Mouse (Mus musculus) MEL (cell line): ENCODE results near the gene Pld4. TPM values are rescaled to one million over a fixed set of nuclear protein-coding genes. Genes with fewer than 3 reads are reported as not detected.

Experiments used
- DNase-seq: peaks from one replicate; pipeline ENCODE4 v3.0.0; 2011; ENCODE audit warnings: low read depth, low spot score
- H3K27ac ChIP-seq: 2 replicates; pipeline ENCODE4 v1.5.1; 2012; ENCODE audit warnings: low read depth, mild to moderate bottlenecking, control low read depth, low read length, moderate library complexity; ENCODE audit not compliant: control insufficient read depth
- H3K27me3 ChIP-seq, 2 experiments: fragments of 150-350 bp in 1 of 2; sonication (generic) in 1 of 2; 2 replicates each; pipeline ENCODE4 v1.6.1; 2012; ENCODE audit warnings: low read length in 2 of 2, mild to moderate bottlenecking in 2 of 2, improper control_type of control experiment in 1 of 2, moderate library complexity in 1 of 2; ENCODE audit not compliant: insufficient read depth in 2 of 2, control insufficient read depth in 1 of 2
- H3K36me3 ChIP-seq, 2 experiments: 2 replicates each; pipeline ENCODE4 v1.6.1; 2012 to 2014; ENCODE audit warnings: low read length in 2 of 2, improper control_type of control experiment in 1 of 2, inconsistent platforms in 1 of 2, mild to moderate bottlenecking in 1 of 2; ENCODE audit not compliant: insufficient read depth in 2 of 2, control insufficient read depth in 1 of 2
- H3K4me1 ChIP-seq, 2 experiments: fragments of 150-350 bp in 1 of 2; sonication (generic) in 1 of 2; 2 replicates each; pipeline ENCODE4 v1.6.1; 2012; ENCODE audit warnings: low read length in 2 of 2, improper control_type of control experiment in 1 of 2, mild to moderate bottlenecking in 1 of 2; ENCODE audit not compliant: insufficient read depth in 2 of 2, control insufficient read depth in 1 of 2
- H3K4me3 ChIP-seq, 2 experiments: fragments of 150-350 bp in 1 of 2; sonication (generic) in 1 of 2; 2 replicates each; pipeline ENCODE4 v1.5.1; 2012; ENCODE audit warnings: low read depth in 2 of 2, low read length in 2 of 2, mild to moderate bottlenecking in 2 of 2, moderate library complexity in 2 of 2, control low read depth in 1 of 2, improper control_type of control experiment in 1 of 2; ENCODE audit not compliant: control insufficient read depth in 1 of 2, insufficient read depth in 1 of 2
- H3K79me2 ChIP-seq: 2 replicates; pipeline ENCODE4 v1.6.1; 2012; ENCODE audit warnings: mild to moderate bottlenecking, low read length, moderate library complexity; ENCODE audit not compliant: control insufficient read depth, poor library complexity, insufficient read depth
- H3K9ac ChIP-seq: 2 replicates; pipeline ENCODE4 v1.6.1; 2012; ENCODE audit warnings: low read depth, mild to moderate bottlenecking, control low read depth, low read length, moderate library complexity; ENCODE audit not compliant: control insufficient read depth, poor library complexity, severe bottlenecking
- H3K9me3 ChIP-seq: fragments of 150-350 bp; sonication (generic); replicated peaks from 2 replicates; pipeline ENCODE4 v1.6.1; 2012; ENCODE audit warnings: mild to moderate bottlenecking, low read length, improper control_type of control experiment, moderate library complexity; ENCODE audit not compliant: insufficient read depth
- CTCF ChIP-seq, 3 experiments: IDR thresholded peaks in 2 of 3; conservative IDR thresholded peaks in 1 of 3; 2 replicates each; pipeline ENCODE4 v1.5.1; 2011 to 2012; ENCODE audit warnings: low read length in 3 of 3, low read depth in 2 of 3, mild to moderate bottlenecking in 2 of 3, improper control_type of control experiment in 1 of 3, inconsistent platforms in 1 of 3, mixed read lengths in 1 of 3, moderate library complexity in 1 of 3; ENCODE audit not compliant: control insufficient read depth in 1 of 3, insufficient read depth in 1 of 3, poor library complexity in 1 of 3, severe bottlenecking in 1 of 3
- E2F4 ChIP-seq: IDR thresholded peaks from 2 replicates; pipeline ENCODE4 v1.6.1; 2011; ENCODE audit warnings: low read depth, low read length, improper control_type of control experiment, borderline replicate concordance
- ELF1 ChIP-seq: IDR thresholded peaks from 2 replicates; pipeline ENCODE4 v1.6.1; 2014; ENCODE audit warnings: low read depth, mild to moderate bottlenecking, inconsistent platforms, low read length, improper control_type of control experiment, moderate library complexity
- ETS1 ChIP-seq: IDR thresholded peaks from 2 replicates; pipeline ENCODE4 v1.6.1; 2012; ENCODE audit warnings: low read depth, mild to moderate bottlenecking, inconsistent platforms, low read length, improper control_type of control experiment, moderate library complexity
- GABPA ChIP-seq: IDR thresholded peaks from 2 replicates; pipeline ENCODE4 v1.6.1; 2012; ENCODE audit warnings: low read depth, mild to moderate bottlenecking, inconsistent platforms, low read length, improper control_type of control experiment, moderate library complexity
- GATA1 ChIP-seq: IDR thresholded peaks from 2 replicates; pipeline ENCODE4 v1.6.1; 2011; ENCODE audit warnings: low read depth, low read length, improper control_type of control experiment
- KAT2A ChIP-seq: conservative IDR thresholded peaks from 2 replicates; pipeline ENCODE4 v1.6.1; 2012; ENCODE audit warnings: low read depth, low read length, improper control_type of control experiment, inconsistent platforms
- MAX ChIP-seq: IDR thresholded peaks from 2 replicates; pipeline ENCODE4 v1.6.1; 2011; ENCODE audit warnings: low read length, improper control_type of control experiment
- MAZ ChIP-seq: IDR thresholded peaks from 2 replicates; pipeline ENCODE4 v1.6.1; 2012; ENCODE audit warnings: low read depth, mild to moderate bottlenecking, inconsistent platforms, low read length, improper control_type of control experiment
- MEF2A ChIP-seq: IDR thresholded peaks from 2 replicates; pipeline ENCODE4 v1.6.1; 2014; ENCODE audit warnings: low read depth, mild to moderate bottlenecking, inconsistent platforms, low read length, improper control_type of control experiment; ENCODE audit not compliant: poor library complexity, insufficient replicate concordance, severe bottlenecking; ENCODE audit errors: extremely low read depth
- MYB ChIP-seq: IDR thresholded peaks from 2 replicates; pipeline ENCODE4 v1.6.1; 2011; ENCODE audit warnings: mild to moderate bottlenecking, low read depth, low read length, improper control_type of control experiment
- TAL1 ChIP-seq: IDR thresholded peaks from 2 replicates; pipeline ENCODE4 v1.6.1; 2012; ENCODE audit warnings: mild to moderate bottlenecking, inconsistent platforms, low read length, moderate library complexity, mixed read lengths
- TCF12 ChIP-seq: IDR thresholded peaks from 2 replicates; pipeline ENCODE4 v1.6.1; 2014; ENCODE audit warnings: low read depth, mild to moderate bottlenecking, inconsistent platforms, low read length, improper control_type of control experiment, moderate library complexity
- polyA plus RNA-seq, 2 experiments: library from polyadenylated mRNA; stranded (reverse) in 1 of 2; unstranded in 1 of 2; fragments of >175 nt in 1 of 2; fragments of >200 nt in 1 of 2; gene quantifications; 2 replicates each; pipeline versions ENCODE4 v1.2.1 to v1.2.4; 2012; ENCODE audit warnings: low replicate concordance in 2 of 2, low read depth in 1 of 2; ENCODE audit not compliant: insufficient read length in 2 of 2, insufficient read depth in 1 of 2, missing spikeins in 1 of 2
- total RNA-seq: library from RNA; depleted of rRNA; stranded (reverse); fragments of 300-350 nt; gene quantifications from 2 replicates; pipeline ENCODE4 v1.2.3, GENCODE M21; 2012

The Pld4 gene
- total and polyA plus RNA-seq, 3 experiments = 9.7 to 16.4 TPM; not detected in 1

GRCm38 (mm10) chr12:112755900-112756299 lies 4.6 kb upstream of the Pld4 start:
- H3K9ac ChIP-seq = no peak overlapping the region
- H3K79me2 ChIP-seq = no peaks in the 10 kb centered on the region
- DNase-seq = no peak
- H3K27ac ChIP-seq = no peak overlapping the region
- no peaks in the 10 kb centered on the region for H3K9me3 ChIP-seq
- peaks cover 4% of the 10 kb centered on the region in 2 experiments; a peak in 3 of 4 replicates for H3K4me1 ChIP-seq
- H3K36me3 ChIP-seq = peaks cover 0 to 3% of the 10 kb centered on the region in 2 experiments; a peak in 2 of 4 replicates
- no peak for TF ChIP-seq MAZ
- no peak for TF ChIP-seq MYB
- TF ChIP-seq MEF2A = no peak
- no peak for TF ChIP-seq ETS1
- H3K4me3 ChIP-seq = no peak overlapping the region
- H3K27me3 ChIP-seq = peaks cover 41 to 43% of the 10 kb centered on the region in 2 experiments

GRCm38 (mm10) chr12:112757896-112758295 lies 2.6 kb upstream of the Pld4 start:
- no peak for DNase-seq
- Histone ChIP-seq H3K4me3 (no peak overlapping the region), H3K79me2 (no peaks in the 10 kb centered on the region), H3K4me1 (peaks cover 9 to 18% of the 10 kb centered on the region in 2 experiments; a peak in 3 of 4 replicates), H3K27ac (no peak overlapping the region), H3K27me3 (peaks cover 31 to 34% of the 10 kb centered on the region in 2 experiments), H3K9me3 (no peaks in the 10 kb centered on the region), H3K9ac (no peak overlapping the region), H3K36me3 (peaks cover 0 to 12% of the 10 kb centered on the region in 2 experiments; a peak in 2 of 4 replicates)
- no peak for TF ChIP-seq GATA1
- no peak for TF ChIP-seq E2F4
- TF ChIP-seq GABPA = no peak
- TF ChIP-seq MAX = no peak
- no peak for TF ChIP-seq KAT2A
- no peak for TF ChIP-seq ELF1
- TF ChIP-seq MYB = no peak
- no peak for TF ChIP-seq TAL1
- TF ChIP-seq TCF12 = no peak

- Histone ChIP-seq H3K4me3 (no peak overlapping the region), H3K4me1 (peaks cover 9 to 18% of the 10 kb centered on the region in 2 experiments; a peak in 3 of 4 replicates), H3K9ac (no peak overlapping the region), H3K9me3 (no peaks in the 10 kb centered on the region), H3K36me3 (peaks cover 0 to 12% of the 10 kb centered on the region in 2 experiments; a peak in 2 of 4 replicates), H3K27me3 (peaks cover 19 to 23% of the 10 kb centered on the region in 2 experiments), H3K27ac (no peak overlapping the region), H3K79me2 (no peaks in the 10 kb centered on the region)
- no peak for TF ChIP-seq ETS1
- TF ChIP-seq CTCF (IDR thresholded peaks at IDR 0.05 in 2 of 3, conservative IDR thresholded peaks at IDR 0.05 in 1 of 3; ENCODE audit: control insufficient read depth in 1 of 3, insufficient read depth in 1 of 3, low read depth in 2 of 3, low read length in 3 of 3, poor library complexity in 1 of 3, severe bottlenecking in 1 of 3) = 0 out of 6 replicates have a peak, but pooled peaks of 1 of the 3 experiments have one; percentile 7
- no peak for DNase-seq
Observed at GRCm38 (mm10) chr12:112759471-112759870, 984 bp upstream of the Pld4 start.
